ENCODE assay signal across 10 mouse cellular contexts in genomic region chr4:155281652-155282051, GRCm38 (mm10). TPM values are rescaled to one million over a fixed set of nuclear protein-coding genes. Genes with fewer than 3 reads are reported as not detected.
DNase-seq lines count a peak whose midpoint lies in the region; ATAC-seq and TF ChIP-seq lines count a peak whose summit lies in the region.
"Had no signal": no experiment of that assay in that cellular context is flagged by ENCODE, and none has a peak within 500 bp of the region (broad histone marks: within the 10 kb centered on the region; RNA-seq: fewer than 3 reads in every experiment).

No protein-coding gene starts in this region.

- H3K4me3 ChIP-seq in heart, embryonic 10.5 days, result no peak overlapping the region
- H3K4me3 ChIP-seq in lung, postnatal 0 days (ENCODE audit: low read depth, low read length), result no peak overlapping the region
- H3K4me3 ChIP-seq in lung, adult 2 months (replicated peaks; ENCODE audit: extremely low read depth, low read depth, low read length), result no peak overlapping the region
- no peak overlapping the region for H3K4me3 ChIP-seq in embryonic facial prominence, embryonic 12.5 days
- no peak overlapping the region for H3K4me3 ChIP-seq in small intestine, adult 2 months (ENCODE audit: low read depth, low read length)
- no peak overlapping the region for H3K4me3 ChIP-seq in midbrain, embryonic 13.5 days (replicated peaks)
- H3K4me3 ChIP-seq: forebrain, embryonic 12.5 days had no signal

- 77% methylated on average over 8 of the region's 8 CpGs for WGBS in heart, embryonic 10.5 days
- WGBS in lung, postnatal 0 days, result 82% methylated on average over 8 of the region's 8 CpGs
- WGBS in lung, adult 2 months, result 87% methylated on average over 8 of the region's 8 CpGs
- 88% methylated on average over 8 of the region's 8 CpGs for WGBS in embryonic facial prominence, embryonic 12.5 days
- WGBS in small intestine, adult 2 months, result 86% methylated on average over 8 of the region's 8 CpGs
- 95% methylated on average over 8 of the region's 8 CpGs for WGBS in midbrain, embryonic 13.5 days

- DNase-seq in heart, embryonic 10.5 days (ENCODE audit: low spot score), result no peak
- no peak for DNase-seq in heart, adult 9 months (ENCODE audit: low spot score in 2 of 2)
- DNase-seq in lung, postnatal 0 days (ENCODE audit: low spot score), result no peak
- DNase-seq in lung, adult 2 months, result no peak

- ATAC-seq in lung, postnatal 0 days, result peak; percentile 29
- no peak for ATAC-seq in embryonic facial prominence, embryonic 12.5 days (ENCODE audit: insufficient number of reproducible peaks, insufficient read depth, low FRiP score, low TSS enrichment)
- no peak for ATAC-seq in activated CD4-positive, CD25-positive, alpha-beta regulatory T cell, adult 4 months
- ATAC-seq in midbrain, embryonic 13.5 days, result no peak
- ATAC-seq: midbrain, embryonic 16.5 days had no signal

- TF ChIP-seq POLR2A in lung, adult 2 months (IDR thresholded peaks at IDR 0.05; ENCODE audit: borderline replicate concordance, extremely low read depth, low read depth, low read length), result no peak
- no peak for TF ChIP-seq POLR2A in small intestine, adult 2 months (IDR thresholded peaks at IDR 0.05; ENCODE audit: low read depth, low read length)

- H3K27ac ChIP-seq in heart, embryonic 10.5 days, result peak overlapping the region; percentile 67; the same call in 1 of the 2 replicates
- H3K27ac ChIP-seq in lung, postnatal 0 days (ENCODE audit: low read length), result no peak overlapping the region
- peak overlapping the region; percentile 97 for H3K27ac ChIP-seq in embryonic facial prominence, embryonic 12.5 days
- H3K27ac ChIP-seq in small intestine, adult 2 months (ENCODE audit: insufficient read depth, low read depth, low read length), result peak overlapping the region; percentile 3; the same call in 1 of the 2 replicates
- H3K27ac ChIP-seq in midbrain, embryonic 13.5 days, result no peak overlapping the region

- no peaks in the 10 kb centered on the region for H3K9me3 ChIP-seq in heart, embryonic 10.5 days
- H3K9me3 ChIP-seq in lung, postnatal 0 days (ENCODE audit: low read length), result no peaks in the 10 kb centered on the region
- H3K9me3 ChIP-seq in embryonic facial prominence, embryonic 12.5 days, result no peaks in the 10 kb centered on the region
- no peaks in the 10 kb centered on the region for H3K9me3 ChIP-seq in midbrain, embryonic 13.5 days
- H3K9me3 ChIP-seq: forebrain, embryonic 12.5 days had no signal

- H3K27me3 ChIP-seq in heart, embryonic 10.5 days (ENCODE audit: insufficient read depth, poor library complexity, severe bottlenecking), result no peaks in the 10 kb centered on the region
- H3K27me3 ChIP-seq in lung, postnatal 0 days (replicated peaks; ENCODE audit: insufficient read depth, low read length), result no peaks in the 10 kb centered on the region
- no peaks in the 10 kb centered on the region for H3K27me3 ChIP-seq in embryonic facial prominence, embryonic 12.5 days
- no peaks in the 10 kb centered on the region for H3K27me3 ChIP-seq in small intestine, adult 2 months (ENCODE audit: control insufficient read depth, insufficient read depth, low read length)
- H3K27me3 ChIP-seq in midbrain, embryonic 13.5 days, result no peaks in the 10 kb centered on the region
- H3K27me3 ChIP-seq: forebrain, embryonic 12.5 days had no signal

- TF ChIP-seq CTCF in lung, postnatal 0 days (IDR thresholded peaks at IDR 0.05), result no peak
- no peak for TF ChIP-seq CTCF in lung, adult 2 months (IDR thresholded peaks at IDR 0.05; ENCODE audit: insufficient read depth, low read length)
- TF ChIP-seq CTCF in small intestine, adult 2 months (IDR thresholded peaks at IDR 0.05; ENCODE audit: extremely low read depth, insufficient read length, insufficient replicate concordance, low read depth, low read length), result no peak

- H3K9ac ChIP-seq in lung, postnatal 0 days (replicated peaks; ENCODE audit: low read depth), result no peak overlapping the region
- no peak overlapping the region for H3K9ac ChIP-seq in embryonic facial prominence, embryonic 12.5 days
- H3K9ac ChIP-seq in midbrain, embryonic 13.5 days (replicated peaks), result no peak overlapping the region
- H3K9ac ChIP-seq: forebrain, embryonic 12.5 days had no signal

- H3K36me3 ChIP-seq in heart, embryonic 10.5 days, result no peaks in the 10 kb centered on the region
- H3K36me3 ChIP-seq in lung, postnatal 0 days (ENCODE audit: insufficient read depth, low read length), result no peaks in the 10 kb centered on the region
- H3K36me3 ChIP-seq in embryonic facial prominence, embryonic 12.5 days, result no peaks in the 10 kb centered on the region
- H3K36me3 ChIP-seq in small intestine, adult 2 months (ENCODE audit: control insufficient read depth, insufficient read depth, low read length), result peaks cover 11% of the 10 kb centered on the region
- H3K36me3 ChIP-seq in midbrain, embryonic 13.5 days, result peaks cover 8% of the 10 kb centered on the region; the same call in 1 of the 2 replicates
- H3K36me3 ChIP-seq: forebrain, embryonic 12.5 days had no signal

- no peak overlapping the region for H3K4me2 ChIP-seq in lung, postnatal 0 days (replicated peaks; ENCODE audit: low read depth, low read length)
- H3K4me2 ChIP-seq in embryonic facial prominence, embryonic 12.5 days (replicated peaks), result no peak overlapping the region
- no peak overlapping the region for H3K4me2 ChIP-seq in midbrain, embryonic 13.5 days (replicated peaks)
- H3K4me2 ChIP-seq: forebrain, embryonic 12.5 days had no signal

- peaks cover 59% of the 10 kb centered on the region for H3K4me1 ChIP-seq in heart, embryonic 10.5 days
- peaks cover 7% of the 10 kb centered on the region; the same call in 1 of the 2 replicates for H3K4me1 ChIP-seq in lung, postnatal 0 days (ENCODE audit: insufficient read depth, low read depth, low read length)
- H3K4me1 ChIP-seq in lung, adult 2 months (ENCODE audit: control insufficient read depth, insufficient read depth, low read length), result no peaks in the 10 kb centered on the region; the same call in 1 of the 2 replicates
- peaks cover 68% of the 10 kb centered on the region for H3K4me1 ChIP-seq in embryonic facial prominence, embryonic 12.5 days
- H3K4me1 ChIP-seq in small intestine, adult 2 months (ENCODE audit: control insufficient read depth, insufficient read depth, insufficient read length, low read length), result peaks cover 17% of the 10 kb centered on the region
- peaks cover 32% of the 10 kb centered on the region for H3K4me1 ChIP-seq in midbrain, embryonic 13.5 days (replicated peaks)

- no peak for TF ChIP-seq EP300 in lung, postnatal 0 days (IDR thresholded peaks at IDR 0.05)

RNA-seq across cellular contexts. Expression of gene Faap20, which starts 32.0 kb away (rescaled TPM):
- polyA plus RNA-seq in heart, embryonic 10.5 days (2016; fragmentation: Nextera tagmentation; extraction: Ambion mirVana), result 77.0 and 87.4 TPM in 2 replicates
- 61.4 and 66.6 TPM in 2 replicates for polyA plus RNA-seq in lung, postnatal 0 days (2015; fragmentation: Nextera tagmentation; extraction: Ambion mirVana)
- 56.7 and 59.3 TPM in 2 replicates for polyA plus RNA-seq in lung, adult 2 months (2012; rRNA removed)
- 85.1 and 87.4 TPM in 2 replicates for polyA plus RNA-seq in embryonic facial prominence, embryonic 12.5 days (2016; fragmentation: Nextera tagmentation; extraction: Ambion mirVana)
- 22.5 and 52.0 TPM in 2 replicates for polyA plus RNA-seq in small intestine, adult 2 months (2012; rRNA removed)
- 10 to 100 TPM; 45.1 to 54.9 TPM for polyA plus RNA-seq in activated CD4-positive, CD25-positive, alpha-beta regulatory T cell, adult 4 months (2017; shearing (Covaris generic))
- polyA plus RNA-seq in midbrain, embryonic 13.5 days (2015; fragmentation: Nextera tagmentation; extraction: Ambion mirVana), result 91.2 and 92.7 TPM in 2 replicates

RNA-seq across cellular contexts. Expression of gene Ski, which starts 59.3 kb away (rescaled TPM):
- 7.5 and 11.3 TPM in 2 replicates for polyA plus RNA-seq in heart, embryonic 10.5 days (2016; fragmentation: Nextera tagmentation; extraction: Ambion mirVana)
- polyA plus RNA-seq in lung, postnatal 0 days (2015; fragmentation: Nextera tagmentation; extraction: Ambion mirVana), result 22.6 and 23.2 TPM in 2 replicates
- polyA plus RNA-seq in lung, adult 2 months (2012; rRNA removed), result 105 and 115 TPM in 2 replicates
- polyA plus RNA-seq in embryonic facial prominence, embryonic 12.5 days (2016; fragmentation: Nextera tagmentation; extraction: Ambion mirVana), result 16.8 and 17.7 TPM in 2 replicates
- 27.8 and 48.0 TPM in 2 replicates for polyA plus RNA-seq in small intestine, adult 2 months (2012; rRNA removed)
- 10 to 100 TPM; 24.7 to 25.0 TPM for polyA plus RNA-seq in activated CD4-positive, CD25-positive, alpha-beta regulatory T cell, adult 4 months (2017; shearing (Covaris generic))
- polyA plus RNA-seq in midbrain, embryonic 13.5 days (2015; fragmentation: Nextera tagmentation; extraction: Ambion mirVana), result 9.3 and 9.9 TPM in 2 replicates

Comparison
In these comparisons a context has a peak if more than half of its experiments do, and no peak if none do; other contexts are left out.
1. H3K27ac ChIP-seq: peak in heart, embryonic 10.5 days (single experiment), embryonic facial prominence, embryonic 12.5 days (single experiment) and small intestine, adult 2 months (single experiment); none in lung, postnatal 0 days (single experiment) and midbrain, embryonic 13.5 days (single experiment).